Mouse (Mus musculus) hindbrain, embryonic 13.5 days (tissue): ENCODE data around the gene 1810049J17Rik. TPM values are rescaled to one million over a fixed set of nuclear protein-coding genes. Genes with fewer than 3 reads are reported as not detected.
A peak's percentile ranks its signal among the peaks of the same experiment; 100 is the strongest.

Experiments
- ATAC-seq: fragments of 200-750 bp; cut with Nextera tagmentation; 2 replicates; pipeline ENCODE4 v1.8.0; 2017; ENCODE audit warnings: moderate TSS enrichment; ENCODE audit not compliant: low FRiP score
- H3K27ac ChIP-seq: fragments of 300-500 bp; sonication (generic); 2 replicates; pipeline ENCODE4 v1.5.1; 2015; ENCODE audit warnings: inconsistent platforms, mild to moderate bottlenecking, moderate library complexity
- H3K27me3 ChIP-seq: fragments of 300-500 bp; sonication (generic); 2 replicates; pipeline ENCODE4 v1.6.1; 2015; ENCODE audit warnings: mild to moderate bottlenecking, inconsistent platforms
- H3K36me3 ChIP-seq: fragments of 300-500 bp; sonication (generic); 2 replicates; pipeline ENCODE4 v1.6.1; 2015; ENCODE audit warnings: mild to moderate bottlenecking, inconsistent platforms
- H3K4me1 ChIP-seq: fragments of 300-500 bp; sonication (generic); replicated peaks from 2 replicates; pipeline ENCODE4 v1.6.1; 2015; ENCODE audit warnings: inconsistent platforms
- H3K4me2 ChIP-seq: fragments of 300-500 bp; sonication (generic); 2 replicates; pipeline ENCODE4 v1.6.1; 2015; ENCODE audit warnings: inconsistent platforms, mild to moderate bottlenecking, moderate library complexity
- H3K4me3 ChIP-seq: fragments of 300-500 bp; sonication (generic); 2 replicates; pipeline ENCODE4 v1.5.1; 2015; ENCODE audit warnings: mild to moderate bottlenecking, inconsistent platforms
- H3K9ac ChIP-seq: fragments of 300-500 bp; sonication (generic); 2 replicates; pipeline ENCODE4 v1.6.1; 2015; ENCODE audit warnings: mild to moderate bottlenecking, inconsistent platforms
- H3K9me3 ChIP-seq: fragments of 300-500 bp; sonication (generic); 2 replicates; pipeline ENCODE4 v1.6.1; 2016; ENCODE audit warnings: inconsistent platforms
- WGBS: fragments of 180-500 bp; shearing (Covaris S2); methylation state at CpG from one replicate; pipeline ENCODE4 v1.1.7; 2015; 5-methylcytosine and 5-hydroxymethylcytosine counted together
- polyA plus RNA-seq: library from polyadenylated mRNA; unstranded; fragments of >200 nt; fragmentation: Nextera tagmentation; extraction: Ambion mirVana; gene quantifications from 2 replicates; pipeline ENCODE4 v1.2.1, GENCODE M21; 2015

Gene 1810049J17Rik
- polyA plus RNA-seq, 1 experiment from 2014 or later = not detected

DNA sequence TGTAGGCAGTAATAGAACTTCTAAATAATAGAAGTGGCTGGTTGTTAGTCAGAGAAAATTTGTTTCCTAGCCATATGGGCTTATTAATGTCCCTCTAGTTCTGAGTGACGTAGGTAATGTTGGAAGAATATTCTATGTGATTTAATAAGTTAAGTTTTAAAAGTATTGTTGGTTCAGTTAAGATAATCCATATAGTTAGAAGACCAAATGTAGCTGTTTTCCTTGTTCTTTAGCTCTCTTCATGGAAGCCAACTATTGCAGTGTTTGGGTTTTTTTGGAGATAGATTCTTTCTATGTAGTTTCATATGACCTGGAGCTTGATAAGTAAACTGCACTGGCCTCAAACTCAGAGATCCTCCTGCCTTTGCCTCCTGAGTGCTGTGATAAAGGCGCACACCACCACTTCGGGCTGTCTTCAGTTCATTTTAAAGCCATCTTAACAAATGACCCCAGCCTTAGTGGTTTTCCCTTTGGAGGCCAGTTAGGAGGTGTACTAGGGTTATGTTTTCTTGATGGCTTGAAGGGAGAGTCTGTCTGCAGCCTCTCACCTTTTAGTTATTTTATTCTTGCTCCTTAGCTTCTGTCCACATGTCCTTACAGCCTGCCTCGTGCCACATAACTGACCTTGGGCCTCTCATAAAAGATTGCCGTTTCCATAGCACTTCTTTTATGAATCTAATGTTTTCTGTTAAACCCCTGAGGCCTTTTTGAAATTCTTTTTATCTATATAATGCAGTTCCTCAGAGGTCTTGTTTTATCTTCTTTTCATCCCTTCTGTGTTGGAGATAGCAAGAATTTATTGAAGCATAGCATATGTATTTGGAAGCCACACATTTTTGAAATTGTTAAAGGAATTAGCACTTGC, 19.1 kb upstream of the 1810049J17Rik start:
- Histone ChIP-seq H3K9me3 (no peaks in the 10 kb centered on the region), H3K4me1 (peaks cover 13% of the 10 kb centered on the region), H3K4me2 (no peak overlapping the region), H3K27me3 (no peaks in the 10 kb centered on the region), H3K27ac (peak overlapping the region; percentile 58), H3K36me3 (peaks cover 22% of the 10 kb centered on the region), H3K4me3 (no peak overlapping the region), H3K9ac (no peak overlapping the region)
- ATAC-seq = no peak
- 44% methylated on average over 5 of the region's 5 CpGs for WGBS

GRCm38 (mm10) chr15:12337779-12338137, 16.1 kb upstream of the 1810049J17Rik start:
- Histone ChIP-seq H3K9me3 (no peaks in the 10 kb centered on the region), H3K9ac (no peak overlapping the region), H3K36me3 (no peaks in the 10 kb centered on the region), H3K4me1 (peaks cover 21% of the 10 kb centered on the region), H3K4me3 (no peak overlapping the region), H3K27me3 (no peaks in the 10 kb centered on the region), H3K4me2 (no peak overlapping the region), H3K27ac (no peak overlapping the region)
- no peak for ATAC-seq
- 73% methylated on average over 3 of the region's 3 CpGs for WGBS

- ATAC-seq = no peak
- Histone ChIP-seq H3K9me3 (no peaks in the 10 kb centered on the region), H3K27me3 (no peaks in the 10 kb centered on the region), H3K4me2 (no peak overlapping the region), H3K9ac (no peak overlapping the region), H3K36me3 (no peaks in the 10 kb centered on the region), H3K27ac (no peak overlapping the region), H3K4me3 (no peak overlapping the region), H3K4me1 (peaks cover 21% of the 10 kb centered on the region)
- WGBS = 92% methylated on average over 4 of the region's 4 CpGs
Observed at GRCm38 (mm10) chr15:12337030-12337778, 15.5 kb upstream of the 1810049J17Rik start.

GRCm38 (mm10) chr15:12334381-12334780, 12.7 kb upstream of the 1810049J17Rik start:
- no peaks in the 10 kb centered on the region for H3K27me3 ChIP-seq
- H3K4me3 ChIP-seq = no peak overlapping the region
- ATAC-seq = no peak
- no peaks in the 10 kb centered on the region for H3K9me3 ChIP-seq
- no peak overlapping the region for H3K27ac ChIP-seq
- H3K36me3 ChIP-seq = no peaks in the 10 kb centered on the region
- no peak overlapping the region for H3K4me2 ChIP-seq
- WGBS = 86% methylated on average over 4 of the region's 4 CpGs
- H3K9ac ChIP-seq = no peak overlapping the region
- H3K4me1 ChIP-seq = peaks cover 12% of the 10 kb centered on the region

DNA sequence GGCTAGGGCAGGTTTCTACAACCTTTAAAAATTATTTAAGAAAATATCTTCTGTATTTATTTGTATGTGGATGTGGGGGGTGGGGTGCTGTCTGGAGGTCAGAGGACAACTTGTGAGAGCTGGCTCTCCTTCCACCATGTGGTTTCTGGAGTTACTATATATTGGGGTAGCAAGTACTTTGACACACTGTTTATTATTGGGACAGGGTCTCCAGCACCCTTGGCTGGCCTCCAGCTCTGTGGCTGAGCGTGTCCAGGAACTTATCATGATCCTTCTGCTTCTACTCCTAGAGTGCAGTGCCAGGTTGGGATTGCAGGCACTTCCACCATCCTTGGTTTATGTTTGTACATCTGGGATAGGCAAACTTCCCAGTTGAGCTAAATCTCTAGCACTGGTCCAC, 9.6 kb upstream of the 1810049J17Rik start:
- Histone ChIP-seq H3K27ac (no peak overlapping the region), H3K9ac (no peak overlapping the region), H3K27me3 (no peaks in the 10 kb centered on the region), H3K36me3 (no peaks in the 10 kb centered on the region), H3K4me3 (no peak overlapping the region), H3K4me2 (no peak overlapping the region), H3K9me3 (no peaks in the 10 kb centered on the region), H3K4me1 (peaks cover 12% of the 10 kb centered on the region)
- WGBS = 61% methylated on average over 1 of the region's 1 CpGs
- ATAC-seq = no peak

GRCm38 (mm10) chr15:12330892-12331291, 9.2 kb upstream of the 1810049J17Rik start:
- no peak for ATAC-seq

GRCm38 (mm10) chr15:12330389-12330788, 8.7 kb upstream of the 1810049J17Rik start:
- H3K27ac ChIP-seq = no peak overlapping the region
- H3K4me3 ChIP-seq = no peak overlapping the region
- WGBS = 90% methylated on average over 3 of the region's 3 CpGs
- H3K9ac ChIP-seq = no peak overlapping the region
- no peak overlapping the region for H3K4me2 ChIP-seq
- H3K9me3 ChIP-seq = no peaks in the 10 kb centered on the region
- peaks cover 12% of the 10 kb centered on the region for H3K4me1 ChIP-seq
- H3K27me3 ChIP-seq = no peaks in the 10 kb centered on the region
- no peaks in the 10 kb centered on the region for H3K36me3 ChIP-seq
- no peak for ATAC-seq

More at GRCm38 (mm10) chr15:12330892-12331291, 9.2 kb upstream of the 1810049J17Rik start:
- no peak overlapping the region for H3K27ac ChIP-seq
- no peaks in the 10 kb centered on the region for H3K9me3 ChIP-seq
- H3K4me3 ChIP-seq = no peak overlapping the region
- no peak overlapping the region for H3K9ac ChIP-seq
- no peaks in the 10 kb centered on the region for H3K27me3 ChIP-seq
- no peak overlapping the region for H3K4me2 ChIP-seq
- peaks cover 12% of the 10 kb centered on the region for H3K4me1 ChIP-seq
- no peaks in the 10 kb centered on the region for H3K36me3 ChIP-seq

GRCm38 (mm10) chr15:12324326-12324725, 2.6 kb upstream of the 1810049J17Rik start:
- no peak overlapping the region for H3K9ac ChIP-seq

DNA sequence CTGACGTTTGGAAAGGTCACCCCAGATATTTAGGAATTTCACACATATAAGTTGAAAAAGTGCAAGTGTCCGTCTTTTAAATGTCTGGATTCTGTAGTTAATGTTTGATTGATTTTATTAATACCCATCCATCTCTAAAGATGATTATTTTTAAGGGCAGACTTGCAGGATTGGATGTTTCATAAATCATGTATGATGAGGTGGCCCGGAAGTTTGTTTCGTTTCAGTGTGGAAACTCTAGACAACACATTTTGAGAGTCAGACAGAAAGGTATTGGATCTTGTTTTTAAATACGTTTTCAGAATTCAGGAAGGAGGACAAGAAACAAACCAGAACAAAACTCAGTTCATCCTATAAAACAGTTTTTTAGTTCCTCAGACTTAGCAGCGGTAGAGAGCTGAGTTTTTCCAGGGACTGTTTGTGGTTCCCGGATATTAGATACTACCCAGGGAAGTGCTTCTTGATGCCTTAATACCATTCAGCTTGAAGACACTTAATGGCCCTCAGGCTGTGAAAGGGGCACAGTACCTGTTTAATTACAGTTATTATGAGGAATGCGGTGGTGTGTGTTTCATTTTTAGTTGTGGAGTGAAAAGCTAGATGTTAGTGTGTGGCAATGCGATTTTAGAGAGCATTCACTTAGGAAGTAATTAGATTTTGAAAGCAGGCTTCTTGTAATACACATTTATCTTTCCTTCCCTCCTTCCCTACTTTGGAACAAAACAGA, 1.1 kb upstream of the 1810049J17Rik start:
- 23% methylated on average over 9 of the region's 9 CpGs for WGBS
- Histone ChIP-seq H3K27ac (no peak overlapping the region), H3K9me3 (no peaks in the 10 kb centered on the region), H3K36me3 (no peaks in the 10 kb centered on the region), H3K4me1 (peaks cover 38% of the 10 kb centered on the region), H3K4me3 (peak overlapping the region; percentile 99), H3K4me2 (peak overlapping the region; percentile 74), H3K27me3 (peaks cover 23% of the 10 kb centered on the region), H3K9ac (peak overlapping the region; percentile 94)
- ATAC-seq = no peak

More at GRCm38 (mm10) chr15:12324326-12324725, 2.6 kb upstream of the 1810049J17Rik start:
- no peak overlapping the region for H3K27ac ChIP-seq
- peaks cover 10% of the 10 kb centered on the region for H3K27me3 ChIP-seq
- ATAC-seq = no peak
- WGBS = 92% methylated on average over 1 of the region's 1 CpGs
- no peaks in the 10 kb centered on the region for H3K36me3 ChIP-seq
- peak overlapping the region; percentile 74 for H3K4me2 ChIP-seq
- H3K4me1 ChIP-seq = peaks cover 38% of the 10 kb centered on the region
- H3K9me3 ChIP-seq = no peaks in the 10 kb centered on the region
- H3K4me3 ChIP-seq = no peak overlapping the region

GRCm38 (mm10) chr15:12321091-12321787, 460 bp downstream of the 1810049J17Rik start, which contains the start of gene Golph3:
Gene Golph3 (plus strand): TSS chr15:12321450.
- Histone ChIP-seq H3K27me3 (peaks cover 23% of the 10 kb centered on the region), H3K4me3 (peak within 1 kb of the TSS; percentile 99), H3K36me3 (no peaks in the 10 kb centered on the region), H3K4me1 (peaks cover 37% of the 10 kb centered on the region), H3K9ac (peak within 1 kb of the TSS; percentile 94), H3K4me2 (peak within 1 kb of the TSS; percentile 74), H3K27ac (peak within 1 kb of the TSS; percentile 96), H3K9me3 (no peaks in the 10 kb centered on the region)
- WGBS = under 1% methylated on average over 72 of the region's 74 CpGs
- peak; percentile 96 for ATAC-seq

GRCm38 (mm10) chr15:12320441-12321090, 1.1 kb downstream of the 1810049J17Rik start:
- no peak for ATAC-seq
- H3K4me1 ChIP-seq = peaks cover 35% of the 10 kb centered on the region
- no peaks in the 10 kb centered on the region for H3K9me3 ChIP-seq
- peak overlapping the region; percentile 74 for H3K4me2 ChIP-seq
- H3K4me3 ChIP-seq = peak overlapping the region; percentile 99
- peak overlapping the region; percentile 96; the same call in 1 of the 2 replicates for H3K27ac ChIP-seq
- WGBS = 7% methylated on average over 22 of the region's 22 CpGs
- H3K9ac ChIP-seq = peak overlapping the region; percentile 94
- H3K36me3 ChIP-seq = no peaks in the 10 kb centered on the region
- H3K27me3 ChIP-seq = peaks cover 23% of the 10 kb centered on the region
